ENCODE assay signal across 13 mouse cellular contexts in the genomic region with DNA sequence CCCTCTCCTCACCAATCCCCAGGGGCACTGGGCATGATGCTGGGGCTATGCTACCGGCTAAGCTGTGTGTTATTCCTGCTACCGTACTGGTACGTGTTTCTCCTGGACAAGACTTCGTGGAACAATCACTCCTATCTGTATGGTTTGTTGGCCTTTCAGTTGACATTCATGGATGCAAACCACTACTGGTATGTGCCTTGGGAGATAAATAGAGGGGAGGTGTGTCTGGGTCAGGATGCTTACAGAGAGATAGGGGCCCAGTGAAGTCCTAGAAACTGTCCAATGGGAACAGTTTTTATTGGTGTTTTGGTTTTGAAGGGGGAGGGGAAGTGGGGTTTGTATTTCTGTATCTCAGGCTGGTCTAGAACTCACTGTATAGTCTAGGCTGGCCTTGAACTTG.
"Had no signal": no experiment of that assay in that cellular context is flagged by ENCODE, and none has a peak within 500 bp of the region (broad histone marks: within the 10 kb centered on the region; RNA-seq: fewer than 3 reads in every experiment).

No protein-coding gene starts in this region.

- H3K27ac ChIP-seq: intestine, embryonic 15.5 days; kidney, embryonic 15.5 days; limb, embryonic 10.5 days; midbrain, embryonic 12.5 days; neural tube, embryonic 13.5 days had no signal

- DNase-seq: kidney, adult 18-20 months; kidney, postnatal 14 days; lung, adult 2 months; lung, postnatal 36 days; right cerebral cortex, postnatal 25 days; thymus, postnatal 36 days had no signal

- H3K9me3 ChIP-seq: intestine, embryonic 15.5 days; kidney, embryonic 15.5 days; limb, embryonic 10.5 days; midbrain, embryonic 12.5 days; neural tube, embryonic 13.5 days had no signal

- H3K27me3 ChIP-seq: intestine, embryonic 15.5 days; kidney, embryonic 15.5 days; midbrain, embryonic 12.5 days; neural tube, embryonic 13.5 days had no signal

- H3K4me2 ChIP-seq: intestine, embryonic 15.5 days; kidney, embryonic 15.5 days; midbrain, embryonic 12.5 days; neural tube, embryonic 13.5 days had no signal

- H3K4me3 ChIP-seq: intestine, embryonic 15.5 days; kidney, embryonic 15.5 days; limb, embryonic 10.5 days; midbrain, embryonic 12.5 days; neural tube, embryonic 13.5 days had no signal

- ATAC-seq: intestine, embryonic 15.5 days; lung, postnatal 0 days; midbrain, embryonic 16.5 days had no signal

- H3K9ac ChIP-seq: intestine, embryonic 15.5 days; kidney, embryonic 15.5 days; midbrain, embryonic 12.5 days; neural tube, embryonic 13.5 days had no signal
